In the genomic region with DNA sequence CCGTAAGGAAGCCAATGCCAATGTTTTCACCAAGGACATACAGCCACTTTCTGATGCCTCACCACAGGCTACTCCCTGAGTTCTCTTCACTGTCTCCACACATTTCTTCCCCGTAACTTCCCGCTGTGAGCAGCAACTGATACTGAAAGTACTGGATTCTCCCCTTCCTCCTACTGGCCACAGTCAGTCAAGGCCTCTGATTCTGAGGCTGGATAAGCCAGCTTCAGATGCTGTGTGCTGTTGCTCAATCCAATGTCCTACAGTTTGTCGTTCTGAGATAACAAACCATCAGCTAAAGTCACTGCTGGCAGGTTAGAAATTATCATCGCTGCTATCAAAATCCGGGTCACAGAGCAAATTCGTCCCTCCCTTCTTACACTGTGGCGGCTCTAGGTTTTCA, we compare ENCODE assay signal across 27 mouse cellular contexts. TPM values are rescaled to one million over a fixed set of nuclear protein-coding genes. Genes with fewer than 3 reads are reported as not detected.
DNase-seq lines count a peak whose midpoint lies in the region; ATAC-seq and TF ChIP-seq lines count a peak whose summit lies in the region.
"Had no signal": no experiment of that assay in that cellular context is flagged by ENCODE, and none has a peak within 500 bp of the region (broad histone marks: within the 10 kb centered on the region; RNA-seq: fewer than 3 reads in every experiment).

No protein-coding gene starts in this region.

- no peak for DNase-seq in layer of hippocampus, adult 2 months (ENCODE audit: low spot score in 2 of 2)
- DNase-seq in layer of hippocampus, postnatal 25 days (ENCODE audit: extremely low spot score in 1 of 2, low spot score in 1 of 2) = no peak
- DNase-seq in MEL-GATA-1-ER (ENCODE audit: extremely low read depth, low read depth) = peak; percentile 19
- DNase-seq in midbrain, postnatal 0 days (ENCODE audit: low spot score) = no peak
- DNase-seq in embryo, embryonic 10 days (ENCODE audit: low spot score) = no peak
- DNase-seq: cerebellum, adult 9-10 months; gastrocnemius, postnatal 36 days; heart, postnatal 10 days; layer of hippocampus, postnatal 36 days; lung, adult 2 months; lung, postnatal 36 days; right cerebral cortex, adult 18-20 months; thymus, postnatal 36 days had no signal

- no peak overlapping the region for H3K27ac ChIP-seq in layer of hippocampus, adult 2 months
- H3K27ac ChIP-seq in midbrain, postnatal 0 days (ENCODE audit: low read depth, low read length) = no peak overlapping the region
- H3K27ac ChIP-seq: embryonic facial prominence, embryonic 12.5 days; forebrain, embryonic 13.5 days; hindbrain, embryonic 12.5 days; limb, embryonic 13.5 days; midbrain, embryonic 12.5 days; neural tube, embryonic 12.5 days had no signal

- 82% methylated on average over 8 of the region's 8 CpGs for WGBS in midbrain, postnatal 0 days

- H3K4me3 ChIP-seq in layer of hippocampus, adult 2 months = no peak overlapping the region
- no peak overlapping the region for H3K4me3 ChIP-seq in midbrain, postnatal 0 days (ENCODE audit: low read depth, low read length)
- H3K4me3 ChIP-seq: embryonic facial prominence, embryonic 12.5 days; erythroblast, embryonic 14.5 days; forebrain, embryonic 13.5 days; hindbrain, embryonic 12.5 days; limb, embryonic 13.5 days; midbrain, embryonic 12.5 days; neural tube, embryonic 12.5 days had no signal

- no peaks in the 10 kb centered on the region for H3K9me3 ChIP-seq in midbrain, postnatal 0 days (ENCODE audit: low read length)
- H3K9me3 ChIP-seq: embryonic facial prominence, embryonic 12.5 days; forebrain, embryonic 13.5 days; hindbrain, embryonic 12.5 days; limb, embryonic 13.5 days; midbrain, embryonic 12.5 days; neural tube, embryonic 12.5 days had no signal

- no peaks in the 10 kb centered on the region for H3K36me3 ChIP-seq in midbrain, postnatal 0 days (ENCODE audit: insufficient read depth, low read length)
- H3K36me3 ChIP-seq: embryonic facial prominence, embryonic 12.5 days; hindbrain, embryonic 12.5 days; limb, embryonic 13.5 days; midbrain, embryonic 12.5 days; neural tube, embryonic 12.5 days had no signal

- 0 out of 2 replicates have a peak, but pooled peaks have one; percentile 4 for TF ChIP-seq CTCF in layer of hippocampus, adult 2 months (conservative IDR thresholded peaks at IDR 0.05)
- no peak for TF ChIP-seq CTCF in midbrain, postnatal 0 days (IDR thresholded peaks at IDR 0.05)

- peak; percentile 68 for ATAC-seq in common myeloid progenitor, adult 5-6 weeks (replicated peaks; ENCODE audit: low read depth, poor library complexity, severe bottlenecking)
- peak; percentile 78 for ATAC-seq in megakaryocyte progenitor cell, adult 5-6 weeks (replicated peaks; ENCODE audit: poor library complexity)
- no peak for ATAC-seq in midbrain, postnatal 0 days (ENCODE audit: low FRiP score)
- ATAC-seq: forebrain, embryonic 13.5 days; inflammation-experienced regulatory T-cells, adult 6 months had no signal

- no peaks in the 10 kb centered on the region for H3K27me3 ChIP-seq in midbrain, postnatal 0 days (ENCODE audit: insufficient read depth, low read length)
- H3K27me3 ChIP-seq: embryonic facial prominence, embryonic 12.5 days; forebrain, embryonic 13.5 days; hindbrain, embryonic 12.5 days; limb, embryonic 13.5 days; midbrain, embryonic 12.5 days; neural tube, embryonic 12.5 days had no signal

- H3K9ac ChIP-seq in midbrain, postnatal 0 days (replicated peaks; ENCODE audit: low read length, poor library complexity, severe bottlenecking) = no peak overlapping the region
- H3K9ac ChIP-seq: embryonic facial prominence, embryonic 12.5 days; forebrain, embryonic 13.5 days; hindbrain, embryonic 12.5 days; limb, embryonic 13.5 days; midbrain, embryonic 12.5 days; neural tube, embryonic 12.5 days had no signal

- no peaks in the 10 kb centered on the region; the same call in 1 of the 2 replicates for H3K4me1 ChIP-seq in midbrain, postnatal 0 days (ENCODE audit: insufficient read depth, low read length)
- H3K4me1 ChIP-seq: embryonic facial prominence, embryonic 12.5 days; neural tube, embryonic 12.5 days had no signal

- no peak overlapping the region for H3K4me2 ChIP-seq in midbrain, postnatal 0 days (ENCODE audit: low read depth, low read length, poor library complexity, severe bottlenecking)
- H3K4me2 ChIP-seq: embryonic facial prominence, embryonic 12.5 days; forebrain, embryonic 13.5 days; heart, embryonic 11.5 days; hindbrain, embryonic 12.5 days; limb, embryonic 13.5 days; midbrain, embryonic 12.5 days; neural tube, embryonic 12.5 days had no signal

RNA-seq across cellular contexts. Expression of a gene that starts 11.8 kb away (rescaled TPM):
- total RNA-seq in layer of hippocampus, adult 2 months (2021) = 1 to 10 TPM; 2.3 to 3.3 TPM
- total RNA-seq in layer of hippocampus, postnatal 25 days (2021) = 1 to 10 TPM; 1.4 to 2.4 TPM
- not detected in 2 replicates for total RNA-seq in common myeloid progenitor, adult 5-6 weeks (2017)
- total RNA-seq in megakaryocyte progenitor cell, adult 5-6 weeks (2015) = 0.49 TPM in 1 of 2 replicates, not detected in the other
- total RNA-seq in megakaryocyte progenitor cell, adult 5-6 weeks (2017) = 0.46 TPM in 1 of 2 replicates, not detected in the other
- 2.1 and 3.0 TPM in 2 replicates for total RNA-seq in midbrain, postnatal 0 days (2014; rRNA removed)
- polyA plus RNA-seq in midbrain, postnatal 0 days (2015; fragmentation: Nextera tagmentation; extraction: Ambion mirVana) = 0.99 and 1.4 TPM in 2 replicates

RNA-seq across cellular contexts. Expression of a gene that starts 23.8 kb away (rescaled TPM):
- total RNA-seq in layer of hippocampus, adult 2 months (2021) = under 1 TPM in 1 of 2 experiments, not detected in 1; 0.15 TPM
- total RNA-seq in layer of hippocampus, postnatal 25 days (2021) = under 1 TPM; 0.10 to 0.16 TPM
- total RNA-seq in common myeloid progenitor, adult 5-6 weeks (2017) = 0.59 and 1.4 TPM in 2 replicates
- 0.20 and 0.49 TPM in 2 replicates for total RNA-seq in megakaryocyte progenitor cell, adult 5-6 weeks (2015)
- 0.54 and 0.74 TPM in 2 replicates for total RNA-seq in megakaryocyte progenitor cell, adult 5-6 weeks (2017)
- total RNA-seq in midbrain, postnatal 0 days (2014; rRNA removed) = 1.5 and 2.0 TPM in 2 replicates
- polyA plus RNA-seq in midbrain, postnatal 0 days (2015; fragmentation: Nextera tagmentation; extraction: Ambion mirVana) = 1.9 TPM in 2 replicates
- total RNA-seq: gastrocnemius, postnatal 36 days; heart, postnatal 10 days had no signal
- polyA plus RNA-seq: erythroblast, embryonic 14.5 days; inflammation-experienced regulatory T-cells, adult 6 months; lung, adult 2 months had no signal

RNA-seq across cellular contexts. Expression of a gene that starts 31.8 kb away (rescaled TPM):
- total RNA-seq in layer of hippocampus, adult 2 months (2021) = not detected
- not detected for total RNA-seq in layer of hippocampus, postnatal 25 days (2021)
- not detected in 2 replicates for total RNA-seq in common myeloid progenitor, adult 5-6 weeks (2017)
- not detected in 2 replicates for total RNA-seq in megakaryocyte progenitor cell, adult 5-6 weeks (2015)
- total RNA-seq in megakaryocyte progenitor cell, adult 5-6 weeks (2017) = not detected in 2 replicates
- total RNA-seq in midbrain, postnatal 0 days (2014; rRNA removed) = not detected in 2 replicates
- polyA plus RNA-seq in midbrain, postnatal 0 days (2015; fragmentation: Nextera tagmentation; extraction: Ambion mirVana) = not detected in 2 replicates
- total RNA-seq: gastrocnemius, postnatal 36 days; heart, postnatal 10 days; layer of hippocampus, postnatal 36 days; left cerebral cortex, postnatal 14 days had no signal
- polyA plus RNA-seq: cortical plate, adult 2 months; embryonic facial prominence, embryonic 12.5 days; erythroblast, embryonic 14.5 days; forebrain, embryonic 13.5 days; heart, embryonic 11.5 days; hindbrain, embryonic 12.5 days; inflammation-experienced regulatory T-cells, adult 6 months; kidney, embryonic 16.5 days; limb, embryonic 13.5 days; lung, adult 2 months; midbrain, embryonic 12.5 days; neural tube, embryonic 12.5 days had no signal

RNA-seq across cellular contexts. Expression of a gene that starts 55.9 kb away (rescaled TPM):
- 10 to 100 TPM; 36.7 to 40.6 TPM for total RNA-seq in layer of hippocampus, adult 2 months (2021)
- total RNA-seq in layer of hippocampus, postnatal 25 days (2021) = 10 to 100 TPM; 28.4 to 41.1 TPM
- total RNA-seq in common myeloid progenitor, adult 5-6 weeks (2017) = 11.0 and 15.4 TPM in 2 replicates
- total RNA-seq in megakaryocyte progenitor cell, adult 5-6 weeks (2015) = 14.6 and 17.9 TPM in 2 replicates
- 13.7 and 14.8 TPM in 2 replicates for total RNA-seq in megakaryocyte progenitor cell, adult 5-6 weeks (2017)
- total RNA-seq in midbrain, postnatal 0 days (2014; rRNA removed) = 37.3 and 39.8 TPM in 2 replicates
- 56.8 and 61.2 TPM in 2 replicates for polyA plus RNA-seq in midbrain, postnatal 0 days (2015; fragmentation: Nextera tagmentation; extraction: Ambion mirVana)

RNA-seq across cellular contexts. Expression of a gene that starts 56.8 kb away (rescaled TPM):
- total RNA-seq in layer of hippocampus, adult 2 months (2021) = 100 to 1,000 TPM; 106 to 112 TPM
- 100 to 1,000 TPM; 102 to 108 TPM for total RNA-seq in layer of hippocampus, postnatal 25 days (2021)
- 49.2 and 75.5 TPM in 2 replicates for total RNA-seq in common myeloid progenitor, adult 5-6 weeks (2017)
- 108 and 145 TPM in 2 replicates for total RNA-seq in megakaryocyte progenitor cell, adult 5-6 weeks (2015)
- total RNA-seq in megakaryocyte progenitor cell, adult 5-6 weeks (2017) = 50.9 and 55.0 TPM in 2 replicates
- total RNA-seq in midbrain, postnatal 0 days (2014; rRNA removed) = 114 and 132 TPM in 2 replicates
- 102 and 106 TPM in 2 replicates for polyA plus RNA-seq in midbrain, postnatal 0 days (2015; fragmentation: Nextera tagmentation; extraction: Ambion mirVana)
